Mouse (Mus musculus): Measurements from ENCODE around the gene Trim32.
A peak's percentile ranks its signal among the peaks of the same experiment; 100 is the strongest.

- TF ChIP-seq CTCF (IDR thresholded peaks at IDR 0.05; ENCODE audit: extremely low read depth, insufficient read depth, low read length) (peak; percentile 91), POLR2A (IDR thresholded peaks at IDR 0.05; ENCODE audit: extremely low read depth, insufficient read depth, low read length) (no peak)
Observed at GRCm38 (mm10) chr4:65654723-65655122, 49.9 kb downstream of the Trim32 start.
